Mouse (Mus musculus): Measurements from ENCODE around the gene Tmem9.

Tmem9 gene

DNA sequence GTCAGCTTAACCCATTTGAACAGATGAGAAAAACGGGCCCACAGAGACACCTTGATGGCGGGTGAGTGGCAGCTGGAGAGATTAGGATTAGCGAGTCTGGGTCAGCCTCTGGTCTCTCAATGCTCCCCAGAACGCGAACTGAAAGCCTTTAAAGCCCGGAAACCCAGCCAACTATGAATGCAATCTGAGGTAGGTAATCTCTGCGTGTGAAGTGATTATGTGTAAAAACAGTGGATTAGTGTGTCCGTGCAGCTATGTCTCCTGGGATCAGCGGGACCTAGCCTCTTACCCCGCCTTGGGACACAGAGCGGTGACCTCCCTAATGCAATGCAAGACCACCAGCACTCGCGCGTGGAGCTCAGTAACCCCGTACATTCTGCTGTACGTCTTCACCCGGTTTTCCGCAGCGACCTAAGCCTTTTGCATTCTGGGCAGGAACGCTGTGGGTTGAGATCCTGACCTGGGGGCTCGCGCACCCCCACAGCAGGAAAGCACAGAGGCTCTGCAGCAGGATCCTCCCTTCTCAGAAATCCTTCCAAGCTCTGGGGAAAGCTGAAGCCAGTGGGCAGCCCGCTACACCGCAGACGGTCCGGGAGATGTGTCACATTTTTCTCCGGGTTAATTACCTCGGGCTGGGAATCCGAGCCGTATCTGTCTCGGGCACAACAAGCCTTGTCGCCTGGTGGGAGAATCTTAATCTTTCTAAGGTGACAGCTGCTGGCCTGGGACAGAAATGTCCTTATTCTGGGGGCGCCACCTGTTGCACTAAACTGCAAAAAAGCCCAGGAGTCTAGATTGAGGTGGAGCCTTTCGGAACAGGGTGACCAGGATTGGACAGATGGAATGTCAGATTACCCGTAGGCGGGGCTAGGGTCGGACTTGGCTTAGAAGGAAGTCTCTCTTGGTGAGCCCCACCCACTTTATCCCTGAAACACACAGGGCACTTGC, at the start of gene Tmem9:
TSS of gene Tmem9 (plus strand) at position 940 of the 948 bp plus-strand sequence.
- peak; percentile 26 to 35 for DNase-seq

DNA sequence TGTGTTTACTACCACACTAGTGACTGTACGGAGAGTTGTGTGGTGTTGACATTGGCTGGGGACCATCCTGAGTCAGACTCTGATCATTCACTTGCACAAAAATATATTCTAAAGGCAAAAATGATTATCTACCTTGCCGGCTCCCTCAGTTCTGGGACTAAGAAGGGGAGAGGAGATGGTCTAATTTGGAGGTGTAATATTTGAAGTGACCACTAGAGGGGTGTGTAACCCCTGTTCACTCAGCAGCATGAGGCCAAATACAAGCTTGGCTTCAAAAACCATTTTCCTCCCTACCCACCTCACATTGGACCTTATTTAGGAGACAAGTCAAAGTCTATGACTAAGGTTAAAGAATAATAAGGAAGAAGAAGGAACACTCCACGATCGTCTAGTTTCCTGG, 49.5 kb upstream of the Tmem9 start:
- peak in 1 of 2 experiments; percentile 39 for DNase-seq

DNA sequence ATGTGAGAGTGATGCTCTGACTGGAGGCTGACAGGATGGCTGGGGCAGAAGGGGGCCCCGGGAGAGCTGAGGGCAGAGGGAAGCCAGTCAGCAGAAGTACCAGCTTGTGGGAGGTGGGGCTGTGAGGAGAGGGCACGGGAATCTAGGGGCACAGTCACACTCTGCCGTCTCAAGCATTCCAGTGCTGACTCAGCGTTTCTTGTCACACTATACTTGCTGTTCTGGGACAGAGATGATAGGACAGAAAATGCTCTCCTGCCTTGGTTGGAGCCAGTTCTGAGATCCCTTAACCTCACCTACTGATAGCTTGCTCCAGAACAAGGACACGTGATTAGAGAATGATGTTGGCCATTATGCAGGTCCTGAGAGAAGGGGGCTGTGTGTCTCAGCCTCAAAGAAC, 44.8 kb upstream of the Tmem9 start:
- no peak for DNase-seq

DNA sequence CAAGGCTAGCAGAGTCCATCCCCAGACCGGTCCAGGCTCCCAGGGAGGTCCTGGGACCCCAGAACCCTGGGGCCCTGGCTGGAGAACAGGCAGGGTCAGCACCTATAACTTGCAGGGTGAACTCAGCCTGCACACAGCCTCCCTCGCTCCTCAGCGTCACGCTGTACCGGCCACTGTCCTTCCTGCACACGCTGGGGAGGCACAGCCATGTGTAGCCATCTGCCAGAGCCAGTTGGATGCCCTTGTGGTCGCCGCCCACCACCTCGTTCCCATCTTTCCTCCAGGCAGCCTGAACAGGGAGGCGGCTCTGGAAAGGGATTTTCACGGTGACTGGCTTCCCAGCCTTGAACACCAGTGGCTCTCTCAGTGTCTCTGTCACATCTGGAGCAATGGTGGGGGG, 43.4 kb upstream of the Tmem9 start:
- no peak for DNase-seq

DNA sequence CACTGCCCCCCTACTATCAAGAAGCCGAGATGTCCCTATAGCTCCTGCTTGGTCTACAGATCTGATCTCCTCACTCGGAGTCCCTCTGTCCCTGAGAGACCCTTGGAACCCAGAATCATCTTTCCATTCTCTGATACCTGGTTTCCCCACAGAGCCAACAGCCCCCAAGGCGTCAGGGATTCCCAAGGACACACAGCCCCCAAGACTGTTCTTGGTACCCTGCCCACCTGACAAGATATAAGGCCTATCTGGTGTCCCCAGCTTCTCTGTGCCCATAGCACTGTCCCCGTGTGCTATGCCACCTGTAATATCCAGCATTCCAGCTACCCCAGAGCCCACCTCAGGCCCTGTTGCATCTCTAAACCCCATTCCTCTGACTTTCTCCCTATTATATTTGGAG, 40.2 kb upstream of the Tmem9 start:
- no peak for DNase-seq

DNA sequence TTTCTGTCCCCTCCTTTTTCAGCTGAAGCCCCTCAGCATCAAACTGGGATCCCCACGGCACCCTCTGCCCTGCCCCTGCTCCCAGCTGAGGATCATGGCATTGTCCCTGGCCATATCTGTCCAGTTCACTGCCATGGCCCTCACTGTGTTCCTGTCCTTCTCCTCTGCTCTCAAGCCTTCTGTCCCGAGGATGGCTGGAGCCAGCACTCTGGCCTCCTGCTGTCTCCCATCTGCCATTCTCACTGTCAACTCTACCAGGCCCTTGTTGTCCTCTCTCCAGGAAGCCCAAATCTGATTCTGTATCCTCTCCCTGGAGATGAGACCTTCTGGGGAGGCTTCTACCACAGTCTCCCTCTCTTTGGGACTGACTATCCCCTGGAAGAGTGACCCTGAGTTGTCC, 37.5 kb upstream of the Tmem9 start:
- peak; percentile 79 to 83 for DNase-seq

DNA sequence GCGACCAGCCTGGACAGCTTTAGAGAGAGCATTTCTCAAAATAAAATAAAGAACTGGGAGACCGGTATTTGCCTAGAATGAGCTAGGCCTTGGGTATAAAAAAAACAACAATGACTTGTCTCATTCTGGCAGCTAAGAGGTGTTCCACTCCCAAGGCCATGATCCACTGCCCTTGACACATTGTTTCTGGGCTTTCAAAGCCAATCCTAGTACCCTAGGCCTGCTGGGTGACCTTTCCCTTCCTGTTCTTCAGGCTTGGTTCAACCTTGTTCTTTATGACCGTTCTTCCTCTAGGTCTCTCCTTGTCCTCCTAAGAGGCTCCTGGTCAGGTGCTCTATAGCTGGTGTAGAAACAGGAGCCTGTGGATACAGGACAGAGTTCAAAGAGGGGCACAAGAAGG, 35.4 kb upstream of the Tmem9 start:
- DNase-seq: no peak

DNA sequence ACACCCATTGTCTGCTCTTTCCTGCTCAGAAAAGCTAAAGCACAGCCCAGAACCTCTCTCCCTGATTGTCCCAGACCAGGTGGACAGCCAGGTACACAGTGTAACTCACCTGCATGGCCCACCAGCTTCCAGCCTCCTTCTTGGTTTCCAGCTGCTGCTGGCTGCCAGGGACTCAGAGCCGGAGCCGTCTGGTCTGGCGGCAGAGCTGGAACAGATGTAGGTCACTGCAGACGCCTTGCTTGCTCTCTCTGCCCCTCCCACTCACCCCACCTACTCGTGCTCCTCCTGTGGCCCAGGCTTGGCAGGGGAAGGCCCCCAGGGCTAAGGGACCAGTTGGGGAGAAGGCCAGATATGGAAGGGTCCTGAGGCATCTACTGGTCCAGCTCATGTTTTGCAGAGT, 23.8 kb upstream of the Tmem9 start:
- no peak for DNase-seq

DNA sequence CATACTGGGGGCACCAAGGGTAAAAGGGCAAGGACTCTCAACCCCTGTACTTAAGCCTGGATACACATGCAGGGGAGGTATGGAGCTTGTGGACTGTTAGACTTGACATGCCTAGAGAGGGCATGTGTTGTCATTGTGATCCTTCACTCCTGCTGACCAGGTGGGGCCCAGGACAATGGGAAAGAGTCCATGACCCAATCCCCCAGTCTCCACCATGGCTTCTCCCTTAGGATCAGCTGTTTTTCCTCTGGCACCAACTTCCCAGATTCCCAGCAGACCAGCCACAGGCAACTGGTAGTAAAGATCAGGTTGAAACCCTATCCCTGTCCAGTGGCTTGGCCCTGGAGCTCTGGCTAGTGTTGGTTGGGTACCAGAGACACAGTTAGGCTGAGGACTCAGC, 18.1 kb upstream of the Tmem9 start:
- DNase-seq: no peak

DNA sequence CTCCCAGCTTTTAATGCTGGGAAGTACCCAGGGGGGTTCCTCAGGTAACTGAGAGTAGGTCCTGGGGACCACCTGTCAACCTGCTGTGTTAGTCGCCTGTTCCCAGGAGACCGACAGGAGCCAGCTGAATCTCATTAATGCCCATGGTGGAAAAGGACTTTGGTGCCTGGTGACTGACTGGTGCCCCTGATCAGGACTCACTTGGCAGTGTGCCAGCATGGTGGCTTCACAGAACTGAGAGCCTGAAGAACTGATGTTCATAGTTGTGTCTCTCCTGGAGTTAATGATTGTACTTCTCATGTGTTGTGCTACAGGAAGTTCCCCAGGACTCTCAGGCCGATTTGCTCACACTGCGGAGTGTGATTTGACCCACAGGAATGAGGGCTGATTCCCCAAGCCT, 14.5 kb upstream of the Tmem9 start:
- no peak for DNase-seq

DNA sequence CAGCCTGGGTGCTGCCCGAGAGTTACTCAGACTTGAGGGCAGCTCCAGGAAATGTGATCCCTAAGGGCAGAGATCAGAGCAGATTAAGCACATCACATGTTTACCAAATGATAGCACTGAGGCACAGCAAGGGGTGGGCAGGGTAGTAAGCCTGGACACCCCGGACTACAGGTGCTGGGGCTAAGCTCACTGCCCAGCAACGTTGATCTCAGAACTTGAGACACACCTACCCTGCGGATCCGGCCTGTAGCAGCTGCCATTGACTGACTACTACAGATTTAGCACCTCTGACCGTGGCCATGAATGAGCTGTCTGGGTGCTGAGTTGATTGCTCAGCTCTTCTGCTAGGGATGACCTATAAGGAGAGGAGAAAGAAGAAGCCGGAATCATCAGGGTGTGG, 10.4 kb upstream of the Tmem9 start:
- DNase-seq: no peak

DNA sequence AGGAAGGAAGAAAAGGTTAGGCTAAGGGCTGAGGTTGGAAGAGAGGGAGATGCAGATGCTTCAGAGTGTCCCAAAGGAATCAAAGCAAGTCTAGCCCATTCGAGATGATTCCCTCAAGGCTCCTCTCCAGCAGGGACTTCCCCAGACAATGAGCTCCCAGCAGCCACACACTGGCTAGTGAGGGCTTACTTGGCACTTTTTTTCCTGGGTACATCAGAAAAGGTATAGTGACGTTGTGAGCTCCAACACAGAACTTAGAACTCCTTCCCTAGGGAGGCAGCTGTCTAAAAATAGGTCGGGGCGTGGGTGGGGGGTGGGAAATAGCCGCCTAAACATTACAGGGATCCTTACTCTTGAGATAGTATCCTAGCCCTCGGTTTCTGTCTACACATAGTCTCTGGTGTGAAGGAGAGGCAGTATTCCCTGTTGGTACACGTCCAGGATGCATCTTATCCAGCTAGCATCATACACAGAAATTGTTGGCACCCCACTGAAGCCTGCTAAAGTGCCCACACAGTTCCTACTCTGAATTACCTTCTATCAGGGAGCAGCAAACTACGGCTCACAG, 8.1 kb upstream of the Tmem9 start:
- no peak for DNase-seq

DNA sequence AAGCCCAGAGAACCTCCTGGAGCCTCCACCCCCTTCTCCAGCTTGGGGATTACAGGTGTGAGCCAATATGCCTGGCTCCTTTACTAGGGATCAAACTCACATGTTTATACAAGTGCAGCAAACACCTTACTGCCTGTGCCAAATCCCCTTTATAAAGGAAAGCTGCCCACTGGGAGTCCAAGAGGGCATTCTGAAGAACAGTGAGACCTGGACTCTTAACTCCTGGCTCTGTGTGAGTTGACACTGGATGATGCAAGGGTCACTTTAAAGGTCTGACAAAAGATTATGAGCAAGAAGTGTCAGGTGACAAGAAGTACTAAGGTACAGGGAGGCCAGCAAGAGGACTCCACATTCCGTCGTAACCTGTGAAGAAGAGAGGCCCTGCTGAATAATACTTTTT, 6.5 kb upstream of the Tmem9 start:
- DNase-seq: no peak

DNA sequence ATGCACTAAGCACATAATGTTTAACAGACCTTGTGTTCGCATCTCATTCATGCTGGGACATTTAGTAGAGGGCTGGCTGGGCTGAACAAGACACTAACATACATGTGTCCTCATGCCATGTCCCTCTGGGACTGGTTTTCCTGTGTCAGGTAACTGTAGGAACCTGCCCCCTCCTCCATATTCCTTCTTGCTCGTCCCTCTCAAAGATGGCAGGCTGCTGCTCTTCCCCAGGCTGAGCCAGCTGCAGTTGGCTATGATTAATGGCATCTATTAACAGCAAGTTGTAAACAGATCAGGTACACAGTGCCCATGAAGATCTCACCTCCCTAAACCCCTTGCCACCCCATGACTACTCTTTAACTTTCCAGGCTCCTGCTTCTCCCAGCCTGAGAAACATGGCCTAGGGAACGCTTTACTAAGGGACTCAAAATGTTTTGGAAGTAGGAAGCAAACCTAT, 1.6 kb upstream of the Tmem9 start, which contains the start of gene Igfn1:
TSS of gene Igfn1 (minus strand) at position 51 of the 457 bp plus-strand sequence.
- no peak for DNase-seq

DNA sequence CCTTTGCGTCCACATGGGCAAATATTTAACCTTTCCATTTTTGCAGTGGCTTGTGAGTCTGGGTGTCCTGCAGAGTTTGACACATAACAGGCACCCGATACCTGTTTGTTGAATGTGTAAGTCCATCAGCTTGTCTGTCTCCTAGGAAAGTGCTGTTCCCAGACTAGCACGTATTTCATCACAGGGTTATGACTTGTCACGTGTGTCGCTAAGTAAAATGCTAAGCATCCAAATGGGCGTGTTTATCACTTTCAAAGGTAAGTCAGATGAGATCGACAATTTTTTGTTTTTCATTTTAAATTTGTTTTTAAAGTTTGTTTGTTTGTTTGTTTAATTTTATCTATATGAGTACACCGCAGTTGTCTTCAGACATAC, 196 bp downstream of the Tmem9 start:
- no peak for DNase-seq

DNA sequence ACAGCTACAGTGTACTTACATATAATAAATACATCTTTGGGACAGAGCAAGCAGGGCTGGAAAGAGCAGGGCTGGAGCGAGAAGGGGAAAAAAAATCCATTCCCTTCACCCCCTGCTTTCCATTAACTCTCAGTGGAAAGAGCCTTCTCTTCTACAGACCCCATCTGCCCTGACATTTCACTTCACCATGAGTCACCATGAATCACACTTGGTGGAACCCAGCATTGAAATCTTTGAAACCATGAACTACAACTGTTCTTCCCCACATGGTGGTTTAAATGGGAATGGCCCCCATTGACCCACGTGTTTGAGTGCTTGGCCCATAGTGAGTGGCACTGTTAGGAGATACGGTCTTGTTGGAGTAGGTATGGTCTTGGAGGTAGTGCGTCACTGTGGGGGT, 2.3 kb downstream of the Tmem9 start:
- no peak for DNase-seq

DNA sequence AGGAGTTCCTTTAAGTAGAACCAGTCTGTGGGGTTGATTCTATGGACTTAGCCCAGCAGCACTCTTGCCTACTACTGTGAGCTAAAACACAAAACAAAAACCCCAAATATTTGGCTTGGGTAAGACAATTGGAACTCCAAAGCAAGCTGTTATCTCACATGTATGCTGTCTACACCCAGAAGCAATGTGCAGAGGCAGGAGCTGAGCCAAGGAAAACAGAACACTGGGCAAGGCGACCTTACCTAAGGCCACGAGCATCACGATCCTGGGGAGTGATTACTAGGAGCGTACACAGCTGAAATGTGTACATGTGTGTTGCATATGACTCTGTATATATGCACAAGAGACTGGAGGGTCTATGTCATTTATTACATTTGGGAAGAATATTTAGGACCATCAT, 5.6 kb downstream of the Tmem9 start:
- no peak for DNase-seq

DNA sequence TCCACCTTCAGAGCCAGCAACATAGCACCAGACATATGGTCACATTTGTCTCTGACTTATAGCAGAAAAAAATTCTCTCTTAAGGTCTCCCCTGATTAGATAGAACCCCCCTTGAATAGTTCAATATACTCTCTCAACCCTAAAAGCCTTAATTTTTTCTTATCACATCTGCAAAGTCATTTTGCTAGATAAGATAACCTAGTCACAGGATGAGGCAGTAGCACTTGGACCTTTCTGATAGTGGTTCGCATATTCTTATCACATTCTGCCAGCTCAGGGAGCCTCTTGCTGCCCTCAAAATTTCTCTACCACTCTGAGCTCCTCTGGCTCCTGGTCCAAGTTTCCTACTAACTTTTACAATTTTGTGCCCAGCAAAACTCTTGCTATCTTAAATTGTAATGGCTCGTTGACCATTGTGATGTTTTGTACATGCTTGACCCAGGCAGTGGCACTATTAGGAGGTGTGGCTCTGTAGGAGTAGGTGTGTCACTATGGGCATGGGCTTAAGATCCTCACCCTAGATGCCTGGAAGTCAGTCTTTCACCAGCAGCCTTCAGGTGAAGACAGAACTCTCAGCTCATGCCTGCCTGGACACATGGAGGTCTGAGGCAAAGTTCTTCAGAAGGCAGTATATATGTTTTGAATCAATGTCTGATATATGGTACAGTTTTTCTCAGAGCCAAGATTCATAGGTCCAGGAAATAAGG, 7.0 kb downstream of the Tmem9 start:
- DNase-seq: no peak

DNA sequence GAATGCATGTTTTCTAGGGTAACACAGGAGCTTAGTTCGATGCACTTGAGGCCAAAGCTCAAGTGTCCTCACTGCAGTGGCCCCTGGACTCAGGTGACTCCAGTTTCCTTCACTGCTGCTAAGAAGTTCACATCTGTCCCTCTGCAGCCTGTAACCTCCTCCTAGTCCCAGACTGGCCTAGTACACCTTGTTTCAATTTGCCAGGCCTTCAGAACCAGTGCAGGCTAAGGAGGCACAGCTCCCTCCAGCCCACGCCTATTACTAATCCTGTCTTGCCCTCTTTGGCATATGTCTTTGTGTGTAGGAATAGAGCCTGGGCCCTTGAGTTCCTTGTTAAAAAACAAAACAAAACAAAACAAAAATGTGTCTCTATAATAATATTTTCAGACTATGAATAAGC, 9.4 kb downstream of the Tmem9 start:
- DNase-seq: peak; percentile 23 to 31

DNA sequence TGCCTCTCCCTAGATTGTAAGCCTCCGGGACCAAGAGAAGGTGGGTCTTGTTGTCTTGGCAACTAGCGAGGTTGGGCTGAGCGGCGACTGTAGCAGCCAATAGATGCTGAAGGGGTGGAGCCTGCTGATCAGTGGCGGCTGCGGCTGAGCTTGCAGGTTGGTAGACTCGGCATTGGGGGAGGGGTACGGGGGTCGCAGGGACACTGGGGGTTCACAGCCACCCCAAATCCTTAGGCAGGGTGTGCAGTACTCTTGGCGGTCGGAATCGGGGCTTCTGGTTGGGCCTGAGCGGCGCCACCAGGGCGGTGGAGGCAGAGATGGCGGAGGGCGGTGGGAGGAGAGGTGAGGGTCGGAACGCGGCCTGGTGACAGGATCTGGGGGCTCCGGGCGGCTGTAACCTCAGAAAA, 10.0 kb downstream of the Tmem9 start:
- DNase-seq: peak; percentile 93 to 97

DNA sequence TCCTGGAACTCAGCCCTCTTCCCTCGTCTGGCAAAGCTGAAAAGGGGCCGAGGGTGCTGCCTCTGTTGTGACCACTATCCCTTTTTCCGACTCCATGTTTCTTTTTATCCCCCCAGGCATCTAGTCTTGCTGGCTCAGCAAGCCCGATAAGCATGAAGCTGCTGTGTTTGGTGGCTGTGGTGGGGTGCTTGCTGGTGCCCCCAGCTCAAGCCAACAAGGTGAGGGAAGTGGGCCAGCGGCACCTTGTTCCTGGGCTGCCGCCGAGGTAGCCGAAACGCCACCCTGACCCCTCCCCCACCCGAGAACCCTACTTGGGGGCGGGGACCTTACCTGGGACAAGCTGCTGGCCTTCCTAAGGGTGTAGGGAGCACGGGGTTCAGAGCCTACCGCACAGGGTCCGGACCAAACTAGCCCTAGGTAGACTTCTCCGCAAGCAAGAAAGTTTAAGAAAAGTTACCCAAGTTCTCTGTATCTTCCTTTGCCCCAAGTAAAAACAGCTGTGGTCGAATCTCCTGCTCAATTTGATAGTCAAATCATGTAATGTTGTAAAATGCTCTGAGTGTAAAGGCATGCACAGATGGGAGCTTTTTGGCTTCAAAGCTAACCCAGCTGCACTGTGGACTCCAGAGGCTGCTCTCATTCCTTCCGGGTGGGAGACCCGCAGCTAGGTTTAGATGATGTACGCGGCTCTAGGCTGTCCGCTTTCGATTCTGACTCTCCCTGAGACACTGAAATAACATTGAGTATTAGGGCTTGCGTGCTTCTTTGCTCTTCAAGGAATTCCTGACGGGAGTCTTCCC, 10.6 kb downstream of the Tmem9 start:
- DNase-seq: peak; percentile 53 to 56

DNA sequence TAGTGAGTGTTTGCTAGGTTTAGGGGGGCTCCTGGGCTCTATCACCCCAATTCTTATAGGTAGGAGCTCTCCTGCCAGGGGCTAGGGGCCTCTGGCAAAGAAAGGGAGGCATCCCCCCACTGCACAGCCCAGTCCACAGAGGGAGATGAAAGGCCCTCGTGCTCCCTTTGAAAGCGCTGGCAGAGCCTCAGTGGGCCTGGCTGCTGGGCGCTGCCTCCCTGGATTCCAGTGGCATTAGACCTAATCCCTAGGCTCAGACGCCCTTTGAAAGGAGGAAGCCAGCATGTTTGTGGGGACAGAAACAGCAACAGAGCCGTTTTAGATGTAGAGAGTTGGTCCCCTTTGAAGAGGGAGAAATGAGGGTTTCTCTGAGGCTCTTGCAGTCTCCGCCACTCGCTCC, 22.3 kb downstream of the Tmem9 start:
- no peak for DNase-seq

DNA sequence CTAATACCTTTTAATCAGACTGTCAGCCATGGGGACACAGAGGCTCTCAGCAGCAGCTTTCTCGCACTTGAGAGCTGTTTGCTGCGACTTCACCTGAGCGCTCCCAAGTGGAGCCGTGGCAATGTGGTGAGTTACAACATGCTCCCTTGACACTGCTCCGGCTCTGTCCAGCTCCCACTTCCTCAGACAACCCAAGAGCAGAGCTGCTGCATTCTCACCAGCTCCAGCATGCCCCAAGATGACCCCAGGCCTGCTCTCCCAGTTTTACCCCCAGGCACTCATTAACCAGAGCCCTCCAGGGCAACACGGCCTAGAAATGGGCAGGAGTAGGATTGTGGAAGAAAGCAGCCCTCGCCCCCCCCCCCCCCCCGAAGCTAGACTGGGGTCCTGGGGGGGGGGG, 23.7 kb downstream of the Tmem9 start:
- DNase-seq: no peak
